Mouse (Mus musculus) c-Kit-negative CD71-positive TER-119-positive erythroid progenitor cells, embryonic 14.5 days (primary cell): ENCODE results near the gene Blvrb.
"Not testable (repeated sequence)": the region's sequence is repeated elsewhere in the genome, so short reads cannot be mapped to it uniquely, and the experiment has no call there.

Source experiments
- DNase-seq: peaks from one replicate; pipeline ENCODE4 v3.0.0-alpha.2; 2013; ENCODE audit warnings: low read depth, low spot score

The Blvrb gene

GRCm38 (mm10) chr7:27483860-27484259, 36.1 kb downstream of the Blvrb start:
- DNase-seq = no peak

- no peak for DNase-seq
These were observed 38.5 kb downstream of the Blvrb start for GRCm38 (mm10) chr7:27486102-27486769.

DNA sequence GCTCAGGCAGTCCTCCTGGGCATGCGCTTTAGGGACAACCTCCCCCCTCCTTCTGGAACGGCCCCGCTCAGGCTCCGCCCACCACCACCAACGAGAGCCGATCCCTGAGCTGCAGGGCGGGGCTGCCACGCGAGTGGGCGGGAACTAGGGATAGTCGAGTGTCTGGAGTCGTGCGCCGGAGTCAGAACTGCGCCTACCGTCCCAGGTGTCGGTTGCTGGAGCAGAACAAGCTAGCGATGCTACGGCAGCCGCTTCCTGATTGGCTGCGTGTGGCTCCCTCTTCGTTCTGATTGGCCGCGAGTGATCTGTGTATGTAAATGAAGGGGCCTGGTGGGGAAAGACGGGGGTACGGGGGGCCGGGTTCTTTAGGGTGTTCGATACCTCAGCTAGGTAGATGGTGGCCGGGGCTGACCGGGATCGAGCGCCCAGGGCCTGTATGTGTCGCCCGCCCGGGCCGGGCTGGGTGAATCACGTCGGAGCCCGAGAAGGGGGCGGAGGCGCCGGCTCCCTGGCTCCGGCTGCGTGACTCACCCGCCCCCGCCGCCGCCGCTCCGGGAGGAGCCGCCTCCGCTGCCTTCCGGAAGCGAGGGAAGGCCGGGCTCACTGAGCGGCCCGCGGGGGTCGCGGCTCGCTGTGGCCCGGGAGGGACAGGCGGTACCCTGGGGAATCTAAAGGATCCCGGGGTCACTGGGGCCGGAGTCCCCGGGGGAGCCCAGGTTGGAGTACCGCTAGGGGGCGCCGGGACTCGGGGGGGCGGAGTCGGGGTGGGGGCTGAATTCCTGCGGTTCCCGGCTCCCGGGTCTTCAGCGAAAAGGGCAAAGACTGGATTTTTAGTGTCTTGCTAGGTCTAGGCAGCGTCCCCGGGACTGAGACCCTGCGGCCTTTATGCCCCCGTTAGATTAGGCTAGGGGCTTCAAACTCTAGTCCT, 39.3 kb downstream of the Blvrb start, which contains the start of gene Sertad1:
Gene Sertad1 (plus strand): TSS at position 141 of the 928 bp plus-strand sequence.
- peak; percentile 99 for DNase-seq

DNA sequence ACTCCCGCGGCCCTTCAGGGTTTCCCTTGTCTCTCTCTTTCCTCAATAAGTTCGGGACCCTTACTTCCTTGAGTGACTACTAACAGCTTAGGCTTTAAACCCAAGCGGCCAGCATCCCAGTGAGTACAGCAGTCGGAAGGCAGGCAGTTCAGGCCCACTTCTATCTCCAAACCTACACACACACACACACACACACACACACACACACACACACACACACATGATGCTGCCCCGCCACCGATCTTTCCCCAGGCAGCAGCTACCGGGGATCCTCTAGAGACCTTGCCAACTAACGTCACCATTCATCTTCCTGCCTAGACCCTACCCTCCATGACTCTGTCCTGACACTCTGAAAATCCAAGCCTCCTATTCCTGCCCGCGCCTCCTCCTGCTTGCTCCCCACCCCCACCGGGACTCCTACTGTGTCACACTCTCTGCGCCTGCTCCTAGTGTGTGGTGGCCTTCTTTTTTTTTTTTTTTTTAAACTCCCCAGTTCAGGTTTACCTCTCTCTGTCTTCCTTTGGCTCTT, 40.0 kb downstream of the Blvrb start:
- no peak for DNase-seq

DNA sequence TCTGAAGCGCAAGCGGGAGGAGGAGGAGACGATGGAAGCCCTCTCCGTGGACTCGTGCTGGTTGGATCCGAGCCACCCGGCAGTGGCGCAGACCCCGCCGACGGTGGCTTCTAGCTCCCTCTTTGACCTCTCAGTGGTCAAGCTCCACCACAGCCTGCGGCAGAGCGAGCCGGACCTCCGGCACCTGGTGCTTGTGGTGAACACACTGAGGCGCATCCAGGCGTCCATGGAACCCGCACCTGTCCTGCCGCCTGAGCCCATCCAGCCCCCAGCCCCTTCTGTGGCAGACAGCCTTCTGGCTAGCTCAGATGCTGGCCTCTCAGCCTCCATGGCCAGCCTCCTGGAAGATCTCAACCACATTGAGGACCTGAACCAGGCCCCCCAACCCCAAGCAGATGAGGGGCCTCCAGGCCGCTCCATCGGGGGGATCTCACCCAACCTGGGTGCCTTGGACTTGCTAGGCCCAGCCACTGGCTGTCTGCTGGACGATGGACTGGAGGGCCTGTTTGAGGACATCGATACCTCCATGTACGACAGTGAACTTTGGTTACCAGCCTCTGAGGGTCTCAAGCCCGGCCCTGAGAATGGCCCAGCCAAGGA, 41.6 kb downstream of the Blvrb start:
- DNase-seq = no peak

GRCm38 (mm10) chr7:27490227-27490542, 42.4 kb downstream of the Blvrb start:
- DNase-seq = no peak

DNA sequence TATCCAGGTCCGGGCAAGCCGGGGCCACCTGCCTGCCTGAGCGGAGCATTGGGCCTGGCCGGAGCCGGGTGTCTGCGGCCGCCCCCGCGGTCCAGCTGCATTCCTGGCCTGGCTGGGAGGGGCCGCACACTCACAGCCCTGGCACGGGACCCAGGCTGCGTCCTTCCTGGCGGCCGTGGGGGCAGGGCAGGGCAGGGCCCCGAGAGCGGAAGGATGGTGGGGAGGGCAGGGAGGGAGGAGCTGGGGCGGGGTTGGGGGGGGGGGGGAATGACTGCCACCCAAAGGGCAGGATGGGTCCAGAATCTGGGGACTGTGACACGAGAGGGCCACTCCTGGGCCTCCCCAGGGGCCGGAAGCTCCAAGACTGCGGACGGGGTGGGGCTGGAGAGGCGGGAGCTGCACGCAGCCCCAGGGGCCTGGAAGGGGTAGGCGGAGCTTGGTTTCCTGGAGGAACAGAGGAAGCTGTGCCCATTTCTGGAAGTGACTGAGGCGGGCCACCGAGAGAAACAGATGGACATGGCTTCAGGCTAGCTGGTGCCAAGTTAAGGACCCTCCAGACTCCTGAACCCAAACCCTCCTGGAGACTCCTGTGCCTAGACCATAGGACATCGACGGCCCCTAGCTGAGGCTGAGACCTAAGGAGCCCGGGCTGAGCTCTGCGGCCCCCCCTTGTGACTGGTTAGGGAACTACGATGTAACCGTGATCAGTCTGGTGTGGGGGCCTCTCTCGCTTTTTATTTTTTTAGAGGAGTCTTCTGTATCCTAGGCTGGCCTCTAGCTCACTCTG, 43.0 kb downstream of the Blvrb start:
- peak; percentile 89 for DNase-seq

GRCm38 (mm10) chr7:27491856-27492255, 44.1 kb downstream of the Blvrb start:
- no peak for DNase-seq

- no peak for DNase-seq
These were observed 45.2 kb downstream of the Blvrb start for GRCm38 (mm10) chr7:27493022-27493421.

- no peak for DNase-seq
These were observed 45.7 kb downstream of the Blvrb start for GRCm38 (mm10) chr7:27493450-27493849.

DNA sequence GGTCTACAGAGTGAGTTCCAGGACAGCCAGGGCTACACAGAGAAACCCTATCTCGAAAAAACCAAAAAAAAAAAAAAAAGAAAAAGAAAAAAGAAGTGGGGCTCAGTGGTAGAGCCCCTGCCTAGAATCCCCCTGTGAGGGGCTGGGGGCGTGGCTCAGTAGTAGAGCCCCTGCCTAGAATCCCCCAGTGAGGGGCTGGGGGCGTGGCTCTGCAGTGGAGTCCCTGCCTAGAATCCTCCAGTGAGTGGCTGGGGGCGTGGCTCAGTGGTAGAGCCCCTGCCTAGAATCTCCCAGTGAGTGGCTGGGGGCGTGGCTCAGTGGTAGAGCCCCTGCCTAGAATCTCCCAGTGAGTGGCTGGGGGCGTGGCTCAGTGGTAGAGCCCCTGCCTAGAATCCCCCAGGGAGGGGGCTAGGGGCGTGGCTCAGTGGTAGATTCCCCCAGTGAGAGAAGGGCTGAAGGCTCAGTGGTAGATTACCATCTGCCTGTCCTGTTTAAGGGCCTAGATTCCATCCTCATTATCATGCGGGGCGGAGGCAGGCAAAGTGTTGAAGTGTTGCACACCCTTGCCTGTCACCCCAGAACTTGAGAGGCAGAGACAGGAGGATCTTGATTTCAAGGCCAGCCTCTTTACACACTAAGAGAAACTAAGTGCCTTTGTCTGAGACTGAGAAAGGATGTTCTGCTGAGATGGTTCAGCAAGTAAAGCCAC, 47.0 kb downstream of the Blvrb start:
- DNase-seq = not testable (repeated sequence)

GRCm38 (mm10) chr7:27499036-27499435, 51.3 kb downstream of the Blvrb start, which contains the start of gene Prx:
TSS of gene Prx (plus strand) at chr7:27499324.
- DNase-seq = no peak

GRCm38 (mm10) chr7:27501620-27502019, 53.8 kb downstream of the Blvrb start:
- no peak for DNase-seq

- no peak for DNase-seq
These were observed 59.1 kb downstream of the Blvrb start for GRCm38 (mm10) chr7:27506765-27507370.

DNA sequence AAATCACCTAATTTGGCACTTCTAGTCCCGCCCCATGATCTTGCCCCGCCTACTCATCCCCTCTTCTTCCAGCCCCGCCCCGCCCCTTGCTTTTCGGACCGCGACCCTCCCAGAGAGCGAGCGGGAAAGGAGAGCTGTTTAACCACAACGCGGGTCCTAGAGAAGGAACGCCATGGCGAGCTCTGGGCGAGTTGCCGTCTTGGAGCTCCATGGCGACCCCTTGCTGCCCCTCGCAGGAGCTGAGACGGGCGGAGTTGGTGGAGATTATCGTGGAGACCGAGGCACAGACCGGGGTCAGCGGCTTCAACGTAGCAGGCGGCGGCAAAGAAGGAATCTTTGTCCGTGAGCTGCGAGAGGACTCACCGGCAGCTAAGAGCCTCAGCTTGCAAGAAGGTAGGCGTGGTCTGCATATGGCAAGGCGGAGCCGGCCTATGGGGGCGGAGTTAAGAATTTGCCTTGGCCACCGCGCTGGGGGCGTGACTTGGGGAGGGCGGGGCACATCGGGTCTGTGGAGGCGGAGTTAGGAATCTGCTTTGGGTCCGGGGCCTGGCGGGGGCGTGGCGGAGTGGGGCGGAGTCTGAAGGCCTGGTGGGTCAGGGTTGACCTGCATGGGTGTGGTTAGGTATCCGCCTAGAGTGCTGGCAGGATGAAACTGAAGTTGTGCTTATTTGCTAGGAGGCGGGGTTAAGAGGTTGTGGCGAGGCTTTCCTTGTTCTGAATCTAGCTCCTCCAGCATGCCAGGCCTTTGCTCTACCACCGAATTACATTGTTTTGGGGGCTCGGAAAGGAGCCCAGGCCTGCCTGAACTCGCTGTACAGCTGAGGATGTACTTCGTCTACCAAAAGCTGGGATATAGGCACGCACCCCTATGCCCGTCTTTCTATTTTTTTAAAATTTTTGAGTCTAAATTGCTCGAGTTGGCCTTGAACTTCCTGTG, 60.2 kb downstream of the Blvrb start:
- peak; percentile 99 for DNase-seq

DNA sequence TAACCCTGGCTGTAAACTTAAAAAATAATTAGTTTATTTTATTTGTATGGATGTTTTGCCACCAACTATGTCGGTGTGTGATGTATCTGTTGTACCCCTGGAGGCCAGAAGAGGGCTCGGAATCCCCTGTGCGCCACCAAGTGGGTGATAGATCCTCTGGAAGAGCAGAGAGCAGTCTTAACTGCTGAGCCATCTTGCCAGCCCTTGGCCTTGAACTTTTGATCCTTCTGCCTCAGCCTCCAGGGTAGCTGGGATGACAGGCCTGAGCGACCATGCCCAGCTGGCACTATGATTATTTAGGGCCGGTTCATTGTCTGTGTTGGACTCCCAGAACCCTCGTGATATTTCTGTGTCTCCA, 60.8 kb downstream of the Blvrb start:
- DNase-seq = peak; percentile 65

- no peak for DNase-seq
These were observed 63.0 kb downstream of the Blvrb start for GRCm38 (mm10) chr7:27510809-27511208.

DNA sequence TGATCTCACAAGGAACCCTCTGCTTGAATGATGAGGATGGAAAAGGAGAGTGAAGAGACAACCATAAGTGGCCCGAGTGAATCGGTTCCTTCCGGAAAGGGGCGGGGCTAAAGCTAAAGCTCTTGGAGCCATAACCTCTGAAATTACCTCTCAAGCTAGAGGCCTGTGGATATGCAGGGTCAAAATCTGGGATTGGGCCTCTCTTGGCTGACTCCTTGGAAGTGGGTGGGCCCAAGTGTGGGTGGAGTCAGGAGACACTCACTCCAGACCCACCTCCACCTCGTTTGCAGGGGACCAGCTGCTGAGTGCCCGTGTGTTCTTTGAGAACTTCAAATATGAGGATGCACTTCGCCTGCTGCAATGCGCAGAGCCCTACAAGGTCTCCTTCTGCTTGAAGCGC, 67.2 kb downstream of the Blvrb start:
- no peak for DNase-seq
